Mouse (Mus musculus): ENCODE measurements around the gene Dync1i2. TPM values are rescaled to one million over a fixed set of nuclear protein-coding genes. Genes with fewer than 3 reads are reported as not detected.

The Dync1i2 gene
- polyA plus RNA-seq (2017; shearing (Covaris generic)) = 35.4 TPM

DNA sequence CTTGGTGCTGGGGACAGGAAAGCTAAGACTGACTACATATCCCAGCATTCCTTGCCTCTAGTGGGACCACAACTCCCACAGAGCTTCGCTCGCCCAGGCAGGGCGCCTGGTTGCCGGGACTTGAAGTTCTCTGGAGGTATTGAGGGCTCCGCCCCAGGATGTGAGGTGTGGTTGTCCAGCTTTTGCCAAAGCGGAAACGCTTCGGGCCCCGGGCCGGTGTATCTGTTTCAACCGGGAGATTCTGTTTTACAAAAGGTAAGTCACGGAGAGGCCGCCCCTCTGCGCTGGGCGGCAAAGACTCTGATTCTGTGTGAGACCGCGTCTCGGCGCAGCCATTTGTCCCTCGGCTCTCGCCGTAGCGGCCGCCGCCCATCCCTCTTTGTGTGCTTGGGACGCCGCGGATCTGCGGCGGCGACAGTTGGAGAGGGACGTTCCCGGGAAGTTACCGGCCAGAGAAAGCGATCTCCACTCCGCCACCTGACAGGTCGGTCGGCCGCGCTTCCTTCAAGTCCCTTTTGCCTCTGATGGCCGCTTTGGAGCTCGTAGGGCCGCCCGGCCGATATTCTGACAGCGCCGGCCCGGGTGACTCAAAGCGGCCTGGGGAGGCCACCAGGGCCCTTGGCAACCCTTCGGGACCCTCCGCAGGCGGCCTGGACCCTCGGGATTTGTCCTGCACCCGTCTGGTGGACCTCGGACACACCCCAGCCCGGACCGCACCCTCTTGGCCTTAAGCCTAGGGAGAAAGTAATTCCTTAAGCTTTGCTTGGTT is at the start of gene Dync1i2:
Gene Dync1i2, plus strand, starts transcription at position 116 of the 769 bp plus-strand sequence.

Other genes with a start within 250 kb of the Dync1i2 start
- 25.7 TPM for gene Dcaf17, start 156.4 kb upstream of the Dync1i2 start, polyA plus RNA-seq (2017; shearing (Covaris generic))
- gene Mettl8, start 156.1 kb upstream of the Dync1i2 start, polyA plus RNA-seq (2017; shearing (Covaris generic)) = 15.2 TPM
- 0.15 TPM for gene Cybrd1, start 93.8 kb upstream of the Dync1i2 start, polyA plus RNA-seq (2017; shearing (Covaris generic))
- gene Slc25a12, start 156.0 kb downstream of the Dync1i2 start, polyA plus RNA-seq (2017; shearing (Covaris generic)) = 104 TPM
- 53.8 TPM for gene Hat1, start 177.3 kb downstream of the Dync1i2 start, polyA plus RNA-seq (2017; shearing (Covaris generic))
- gene Metap1d, start 241.6 kb downstream of the Dync1i2 start, polyA plus RNA-seq (2017; shearing (Covaris generic)) = 45.7 TPM